Mouse (Mus musculus): ENCODE results near the gene Ccdc71. TPM values are rescaled to one million over a fixed set of nuclear protein-coding genes. Genes with fewer than 3 reads are reported as not detected.
A peak's percentile ranks its signal among the peaks of the same experiment; 100 is the strongest.

Ccdc71 gene
- polyA plus RNA-seq, 1 experiment from 2014 or later, result 49.6 TPM

DNA sequence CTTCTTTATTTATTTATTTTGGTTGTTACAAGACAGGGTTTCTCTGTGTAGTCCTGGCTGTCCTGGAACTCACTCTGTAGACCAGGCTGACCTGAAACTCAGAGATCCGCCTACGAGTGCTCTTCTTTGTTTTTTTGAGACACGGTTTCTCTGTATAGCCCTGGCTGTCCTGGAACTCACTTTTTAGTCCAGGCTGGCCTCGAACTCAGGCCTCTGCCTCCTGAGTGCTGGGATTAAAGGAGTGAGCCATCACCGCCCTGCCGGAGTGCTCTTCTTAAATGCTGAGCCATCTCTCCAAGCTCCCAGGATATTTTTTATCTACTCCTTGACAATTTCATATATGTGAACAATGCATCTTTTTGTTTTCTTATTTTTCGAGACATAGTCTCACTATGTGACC is 46.6 kb downstream of the Ccdc71 start:
- peaks cover 38% of the 10 kb centered on the region for H3K36me3 ChIP-seq (ENCODE audit: control insufficient read depth, insufficient read depth, low read length)
- peaks cover 8% of the 10 kb centered on the region for H3K4me1 ChIP-seq (ENCODE audit: control insufficient read depth, insufficient read depth, low read length)
- H3K4me3 ChIP-seq (ENCODE audit: low read depth, low read length), result no peak overlapping the region; the same call in 1 of the 2 replicates
- ATAC-seq, result no peak
- no peaks in the 10 kb centered on the region for H3K27me3 ChIP-seq (replicated peaks; ENCODE audit: control insufficient read depth, insufficient read depth, low read length)
- no peak for DNase-seq (ENCODE audit: low spot score)
- H3K4me2 ChIP-seq (ENCODE audit: low read length), result peak overlapping the region; percentile 92
- H3K27ac ChIP-seq (ENCODE audit: low read depth, low read length), result no peak overlapping the region
- no peak overlapping the region for H3K9ac ChIP-seq (ENCODE audit: low read length)
- WGBS, result 90% methylated on average over 7 of the region's 7 CpGs
- H3K9me3 ChIP-seq (replicated peaks; ENCODE audit: control insufficient read depth, low read length), result no peaks in the 10 kb centered on the region

DNA sequence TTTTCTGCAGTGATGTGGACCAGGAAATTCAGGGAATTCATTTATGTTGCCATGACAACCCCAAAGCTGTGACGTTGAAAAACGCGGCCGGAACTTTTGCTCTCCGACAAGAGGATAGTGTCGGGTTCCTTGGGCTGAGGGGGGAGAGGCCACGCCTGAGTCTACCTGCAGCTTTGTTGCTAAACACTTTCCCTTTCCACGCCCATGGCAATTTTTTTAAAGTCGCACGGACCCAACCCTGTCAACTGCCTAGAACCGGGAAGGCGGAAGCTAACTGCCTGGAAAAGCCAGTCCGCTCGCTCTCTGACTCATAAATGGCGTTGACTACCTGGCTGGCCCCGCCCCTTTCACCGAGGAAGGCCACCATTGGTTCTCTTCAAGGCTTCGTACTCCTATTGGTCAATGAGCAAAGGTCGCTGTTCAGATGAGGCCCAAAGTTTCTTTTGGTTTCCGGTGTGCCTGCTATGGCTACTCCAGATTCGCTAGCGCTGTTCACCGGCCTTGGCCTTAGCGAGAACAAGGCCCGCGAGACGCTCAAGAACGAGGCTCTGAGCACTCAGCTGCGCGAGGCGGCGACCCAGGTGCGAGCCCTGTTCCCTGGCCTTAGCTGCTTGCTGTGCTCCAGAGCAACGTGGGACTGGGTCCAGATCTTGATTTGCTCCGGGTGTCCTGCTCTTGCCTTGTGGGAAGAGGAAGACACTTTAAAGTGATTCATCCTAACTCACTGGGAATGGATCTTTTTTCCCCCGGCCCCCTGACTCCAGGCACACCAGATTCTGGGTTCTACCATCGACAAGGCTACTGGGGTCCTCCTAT is 47.5 kb downstream of the Ccdc71 start, which contains the start of gene Qars:
Gene Qars (plus strand): TSS at position 88 of the 816 bp plus-strand sequence.
- H3K27ac ChIP-seq (ENCODE audit: low read depth, low read length), result peak within 1 kb of the TSS; percentile 34; the same call in 1 of the 2 replicates
- H3K27me3 ChIP-seq (replicated peaks; ENCODE audit: control insufficient read depth, insufficient read depth, low read length), result no peaks in the 10 kb centered on the region
- H3K4me3 ChIP-seq (ENCODE audit: low read depth, low read length), result peak within 1 kb of the TSS; percentile 55
- WGBS, result under 1% methylated on average over 37 of the region's 37 CpGs
- ATAC-seq (peak; percentile 98), DNase-seq (ENCODE audit: low spot score) (peak; percentile 98)
- H3K9me3 ChIP-seq (replicated peaks; ENCODE audit: control insufficient read depth, low read length), result no peaks in the 10 kb centered on the region
- peaks cover 40% of the 10 kb centered on the region for H3K36me3 ChIP-seq (ENCODE audit: control insufficient read depth, insufficient read depth, low read length)
- peak within 1 kb of the TSS; percentile 92 for H3K4me2 ChIP-seq (ENCODE audit: low read length)
- peak within 1 kb of the TSS; percentile 70 for H3K9ac ChIP-seq (ENCODE audit: low read length)
- H3K4me1 ChIP-seq (ENCODE audit: control insufficient read depth, insufficient read depth, low read length), result peaks cover 8% of the 10 kb centered on the region

DNA sequence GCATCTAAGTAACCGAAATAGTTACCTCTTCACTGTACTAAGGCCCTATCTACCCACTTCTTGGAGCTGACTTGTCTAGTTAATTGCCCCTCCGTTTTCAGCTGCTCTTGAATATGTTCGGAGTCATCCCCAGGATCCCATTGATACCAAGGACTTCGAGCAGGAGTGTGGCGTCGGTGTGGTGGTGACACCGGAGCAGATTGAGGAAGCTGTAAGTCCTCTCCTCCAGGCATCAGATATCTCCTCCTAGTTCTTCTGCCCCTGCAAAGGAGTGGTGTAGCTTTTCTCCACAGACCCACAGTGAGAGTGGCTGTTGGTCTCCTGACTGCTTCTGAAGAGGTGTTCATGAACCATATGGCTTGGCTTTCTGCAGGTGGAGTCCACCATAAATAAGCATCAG is 48.4 kb downstream of the Ccdc71 start:
- peak overlapping the region; percentile 55 for H3K4me3 ChIP-seq (ENCODE audit: low read depth, low read length)
- H3K27ac ChIP-seq (ENCODE audit: low read depth, low read length), result no peak overlapping the region
- ATAC-seq (no peak), DNase-seq (ENCODE audit: low spot score) (no peak)
- H3K4me2 ChIP-seq (ENCODE audit: low read length), result peak overlapping the region; percentile 92
- H3K9ac ChIP-seq (ENCODE audit: low read length), result no peak overlapping the region; the same call in 1 of the 2 replicates
- H3K36me3 ChIP-seq (ENCODE audit: control insufficient read depth, insufficient read depth, low read length), result peaks cover 42% of the 10 kb centered on the region
- peaks cover 8% of the 10 kb centered on the region for H3K4me1 ChIP-seq (ENCODE audit: control insufficient read depth, insufficient read depth, low read length)
- WGBS, result 91% methylated on average over 7 of the region's 7 CpGs
- no peaks in the 10 kb centered on the region for H3K27me3 ChIP-seq (replicated peaks; ENCODE audit: control insufficient read depth, insufficient read depth, low read length)
- no peaks in the 10 kb centered on the region for H3K9me3 ChIP-seq (replicated peaks; ENCODE audit: control insufficient read depth, low read length)

Other genes starting within 250 kb of the Ccdc71 start
- gene Dag1, start 196.6 kb upstream of the Ccdc71 start, polyA plus RNA-seq (2014; fragmentation: Nextera tagmentation; extraction: Ambion mirVana), result 42.0 and 49.6 TPM in 2 replicates
- gene Nicn1, start 170.1 kb upstream of the Ccdc71 start, polyA plus RNA-seq (2014; fragmentation: Nextera tagmentation; extraction: Ambion mirVana), result 113 and 126 TPM in 2 replicates
- 13.2 and 13.4 TPM in 2 replicates for gene Amt, start 163.7 kb upstream of the Ccdc71 start, polyA plus RNA-seq (2014; fragmentation: Nextera tagmentation; extraction: Ambion mirVana)
- 276 and 307 TPM in 2 replicates for gene Rhoa, start 154.4 kb upstream of the Ccdc71 start, polyA plus RNA-seq (2014; fragmentation: Nextera tagmentation; extraction: Ambion mirVana)
- 38.9 and 50.8 TPM in 2 replicates for gene Tcta, start 154.4 kb upstream of the Ccdc71 start, polyA plus RNA-seq (2014; fragmentation: Nextera tagmentation; extraction: Ambion mirVana)
- gene Gpx1, start 121.6 kb upstream of the Ccdc71 start, polyA plus RNA-seq (2014; fragmentation: Nextera tagmentation; extraction: Ambion mirVana), result 455 and 521 TPM in 2 replicates
- gene Usp4, start 112.7 kb upstream of the Ccdc71 start, polyA plus RNA-seq (2014; fragmentation: Nextera tagmentation; extraction: Ambion mirVana), result 136 and 141 TPM in 2 replicates
- gene 1700102P08Rik, start 67.7 kb upstream of the Ccdc71 start, polyA plus RNA-seq (2014; fragmentation: Nextera tagmentation; extraction: Ambion mirVana), result 1.4 and 1.9 TPM in 2 replicates
- gene Ccdc36, start 32.0 kb upstream of the Ccdc71 start, polyA plus RNA-seq (2014; fragmentation: Nextera tagmentation; extraction: Ambion mirVana), result 0.94 and 1.1 TPM in 2 replicates
- gene BC048562, start 24.0 kb upstream of the Ccdc71 start, polyA plus RNA-seq (2014; fragmentation: Nextera tagmentation; extraction: Ambion mirVana), result not detected in 2 replicates
- gene Klhdc8b, start 1.1 kb downstream of the Ccdc71 start, polyA plus RNA-seq (2014; fragmentation: Nextera tagmentation; extraction: Ambion mirVana), result 47.9 and 52.6 TPM in 2 replicates
- 12.0 and 17.2 TPM in 2 replicates for gene Lamb2, start 19.2 kb downstream of the Ccdc71 start, polyA plus RNA-seq (2014; fragmentation: Nextera tagmentation; extraction: Ambion mirVana)
- gene Usp19, start 30.1 kb downstream of the Ccdc71 start, polyA plus RNA-seq (2014; fragmentation: Nextera tagmentation; extraction: Ambion mirVana), result 48.0 and 64.1 TPM in 2 replicates
- gene Qars, start 47.2 kb downstream of the Ccdc71 start, polyA plus RNA-seq (2014; fragmentation: Nextera tagmentation; extraction: Ambion mirVana), result 71.5 and 87.7 TPM in 2 replicates
- 143 and 160 TPM in 2 replicates for gene Qrich1, start 56.3 kb downstream of the Ccdc71 start, polyA plus RNA-seq (2014; fragmentation: Nextera tagmentation; extraction: Ambion mirVana)
- 125 and 136 TPM in 2 replicates for gene Impdh2, start 99.8 kb downstream of the Ccdc71 start, polyA plus RNA-seq (2014; fragmentation: Nextera tagmentation; extraction: Ambion mirVana)
- 82.7 and 105 TPM in 2 replicates for gene Ndufaf3, start 106.9 kb downstream of the Ccdc71 start, polyA plus RNA-seq (2014; fragmentation: Nextera tagmentation; extraction: Ambion mirVana)
- 188 and 190 TPM in 2 replicates for gene Dalrd3, start 109.4 kb downstream of the Ccdc71 start, polyA plus RNA-seq (2014; fragmentation: Nextera tagmentation; extraction: Ambion mirVana)
- 162 and 187 TPM in 2 replicates for gene Wdr6, start 118.2 kb downstream of the Ccdc71 start, polyA plus RNA-seq (2014; fragmentation: Nextera tagmentation; extraction: Ambion mirVana)
- gene P4htm, start 137.1 kb downstream of the Ccdc71 start, polyA plus RNA-seq (2014; fragmentation: Nextera tagmentation; extraction: Ambion mirVana), result 14.5 and 18.1 TPM in 2 replicates
- 37.5 and 42.4 TPM in 2 replicates for gene Arih2, start 188.9 kb downstream of the Ccdc71 start, polyA plus RNA-seq (2014; fragmentation: Nextera tagmentation; extraction: Ambion mirVana)
- 23.5 and 24.8 TPM in 2 replicates for gene Slc25a20, start 201.6 kb downstream of the Ccdc71 start, polyA plus RNA-seq (2014; fragmentation: Nextera tagmentation; extraction: Ambion mirVana)
- 32.4 and 39.1 TPM in 2 replicates for gene Prkar2a, start 228.8 kb downstream of the Ccdc71 start, polyA plus RNA-seq (2014; fragmentation: Nextera tagmentation; extraction: Ambion mirVana)

All from forebrain, embryonic 14.5 days (tissue).